Mouse (Mus musculus): ENCODE results near the gene Mb. TPM values are rescaled to one million over a fixed set of nuclear protein-coding genes. Genes with fewer than 3 reads are reported as not detected.

The Mb gene
- polyA plus RNA-seq, 1 experiment from 2014 or later, result 2.2 TPM

GRCm38 (mm10) chr15:77072556-77073163 is 22.2 kb upstream of the Mb start:
- Histone ChIP-seq H3K9me3 (ENCODE audit: control insufficient read depth, low read length) (no peaks in the 10 kb centered on the region), H3K36me3 (ENCODE audit: control insufficient read depth, insufficient read depth, low read length) (peaks cover 3% of the 10 kb centered on the region; the same call in 1 of the 2 replicates), H3K4me3 (ENCODE audit: low read depth, low read length) (no peak overlapping the region), H3K27ac (replicated peaks; ENCODE audit: low read depth, low read length) (no peak overlapping the region), H3K27me3 (ENCODE audit: control insufficient read depth, insufficient read depth, low read length) (no peaks in the 10 kb centered on the region), H3K4me2 (ENCODE audit: low read depth, severe bottlenecking) (no peak overlapping the region), H3K4me1 (ENCODE audit: control insufficient read depth, insufficient read depth, low read length) (0 out of 2 replicates have a peak, but pooled peaks cover 5% of the 10 kb centered on the region), H3K9ac (ENCODE audit: low read length) (no peak overlapping the region)
- 89% methylated on average over 4 of the region's 4 CpGs for WGBS
- ATAC-seq (ENCODE audit: insufficient number of reproducible peaks, low FRiP score, low TSS enrichment, low read depth) (no peak), DNase-seq (ENCODE audit: low spot score) (no peak)

DNA sequence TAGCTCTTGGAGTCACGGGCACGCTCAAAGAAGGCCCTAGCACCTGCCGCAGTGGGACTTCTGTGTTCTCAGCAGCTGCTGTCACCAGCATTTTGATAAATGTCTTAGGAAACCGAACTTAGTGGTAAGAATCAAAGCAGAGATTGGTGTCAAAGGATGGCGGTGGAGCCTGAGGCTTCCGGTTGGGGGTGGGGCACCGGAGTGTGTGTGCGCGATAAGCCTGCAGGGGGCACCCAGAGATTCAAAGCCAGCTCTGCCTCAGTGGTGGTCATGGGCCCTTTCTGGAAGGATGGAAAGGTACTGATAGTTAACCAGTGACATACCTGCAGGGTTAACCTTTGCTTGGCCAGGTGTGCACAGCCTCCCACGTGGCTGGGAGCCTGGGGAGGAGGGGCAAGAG is 21.0 kb upstream of the Mb start:
- Histone ChIP-seq H3K27me3 (ENCODE audit: control insufficient read depth, insufficient read depth, low read length) (no peaks in the 10 kb centered on the region), H3K9me3 (ENCODE audit: control insufficient read depth, low read length) (no peaks in the 10 kb centered on the region), H3K9ac (ENCODE audit: low read length) (no peak overlapping the region), H3K4me2 (ENCODE audit: low read depth, severe bottlenecking) (peak overlapping the region; percentile 16), H3K4me3 (ENCODE audit: low read depth, low read length) (no peak overlapping the region), H3K4me1 (ENCODE audit: control insufficient read depth, insufficient read depth, low read length) (0 out of 2 replicates have a peak, but pooled peaks cover 5% of the 10 kb centered on the region), H3K36me3 (ENCODE audit: control insufficient read depth, insufficient read depth, low read length) (no peaks in the 10 kb centered on the region), H3K27ac (replicated peaks; ENCODE audit: low read depth, low read length) (no peak overlapping the region)
- WGBS, result 19% methylated on average over 10 of the region's 10 CpGs
- ATAC-seq (ENCODE audit: insufficient number of reproducible peaks, low FRiP score, low TSS enrichment, low read depth) (peak; percentile 54; the same call in 1 of the 2 replicates), DNase-seq (ENCODE audit: low spot score) (peak; percentile 51)

- Histone ChIP-seq H3K4me1 (ENCODE audit: control insufficient read depth, insufficient read depth, low read length) (0 out of 2 replicates have a peak, but pooled peaks cover 5% of the 10 kb centered on the region), H3K9ac (ENCODE audit: low read length) (no peak overlapping the region), H3K36me3 (ENCODE audit: control insufficient read depth, insufficient read depth, low read length) (no peaks in the 10 kb centered on the region), H3K27me3 (ENCODE audit: control insufficient read depth, insufficient read depth, low read length) (no peaks in the 10 kb centered on the region), H3K9me3 (ENCODE audit: control insufficient read depth, low read length) (no peaks in the 10 kb centered on the region), H3K4me2 (ENCODE audit: low read depth, severe bottlenecking) (no peak overlapping the region), H3K4me3 (ENCODE audit: low read depth, low read length) (no peak overlapping the region), H3K27ac (replicated peaks; ENCODE audit: low read depth, low read length) (no peak overlapping the region)
- ATAC-seq (ENCODE audit: insufficient number of reproducible peaks, low FRiP score, low TSS enrichment, low read depth) (no peak), DNase-seq (ENCODE audit: low spot score) (no peak)
- WGBS, result 87% methylated on average over 11 of the region's 11 CpGs
Measured at GRCm38 (mm10) chr15:77070745-77071268, 20.3 kb upstream of the Mb start.

DNA sequence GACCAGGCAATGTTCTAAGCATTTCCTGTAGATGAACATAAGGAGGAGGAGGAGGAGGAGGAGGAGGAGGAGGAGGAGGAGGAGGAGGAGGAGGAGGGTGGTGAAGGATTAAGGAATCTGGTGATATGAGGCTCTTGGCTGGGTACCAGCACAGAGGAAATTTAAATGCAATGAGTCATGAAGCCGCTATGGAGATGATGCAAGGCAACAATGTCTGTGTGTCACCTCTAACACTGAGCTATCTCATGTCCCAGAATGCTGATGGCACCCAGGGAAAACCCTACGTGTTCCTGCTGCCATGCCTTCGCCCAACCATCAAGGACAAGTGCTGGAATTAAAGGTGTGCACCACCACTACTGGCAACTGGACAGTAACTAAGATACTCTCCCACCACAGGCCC is 18.5 kb upstream of the Mb start:
- Histone ChIP-seq H3K36me3 (ENCODE audit: control insufficient read depth, insufficient read depth, low read length) (no peaks in the 10 kb centered on the region), H3K27me3 (ENCODE audit: control insufficient read depth, insufficient read depth, low read length) (no peaks in the 10 kb centered on the region), H3K4me3 (ENCODE audit: low read depth, low read length) (no peak overlapping the region), H3K4me1 (ENCODE audit: control insufficient read depth, insufficient read depth, low read length) (0 out of 2 replicates have a peak, but pooled peaks cover 5% of the 10 kb centered on the region), H3K4me2 (ENCODE audit: low read depth, severe bottlenecking) (no peak overlapping the region), H3K9ac (ENCODE audit: low read length) (no peak overlapping the region), H3K27ac (replicated peaks; ENCODE audit: low read depth, low read length) (no peak overlapping the region), H3K9me3 (ENCODE audit: control insufficient read depth, low read length) (no peaks in the 10 kb centered on the region)
- DNase-seq (ENCODE audit: low spot score), result no peak
- no peak for ATAC-seq (ENCODE audit: insufficient number of reproducible peaks, low FRiP score, low TSS enrichment, low read depth)
- 85% methylated on average over 3 of the region's 3 CpGs for WGBS

- H3K27ac ChIP-seq (replicated peaks; ENCODE audit: low read depth, low read length), result no peak overlapping the region
- no peak overlapping the region for H3K9ac ChIP-seq (ENCODE audit: low read length)
- no peak overlapping the region for H3K4me3 ChIP-seq (ENCODE audit: low read depth, low read length)
- no peaks in the 10 kb centered on the region for H3K36me3 ChIP-seq (ENCODE audit: control insufficient read depth, insufficient read depth, low read length)
- DNase-seq (ENCODE audit: low spot score), result no peak
- 0 out of 2 replicates have a peak, but pooled peaks cover 5% of the 10 kb centered on the region for H3K4me1 ChIP-seq (ENCODE audit: control insufficient read depth, insufficient read depth, low read length)
- no peak for ATAC-seq (ENCODE audit: insufficient number of reproducible peaks, low FRiP score, low TSS enrichment, low read depth)
- 71% methylated on average over 3 of the region's 3 CpGs for WGBS
- H3K9me3 ChIP-seq (ENCODE audit: control insufficient read depth, low read length), result no peaks in the 10 kb centered on the region
- no peak overlapping the region for H3K4me2 ChIP-seq (ENCODE audit: low read depth, severe bottlenecking)
- no peaks in the 10 kb centered on the region for H3K27me3 ChIP-seq (ENCODE audit: control insufficient read depth, insufficient read depth, low read length)
Measured at GRCm38 (mm10) chr15:77068439-77068861, 18.0 kb upstream of the Mb start.

DNA sequence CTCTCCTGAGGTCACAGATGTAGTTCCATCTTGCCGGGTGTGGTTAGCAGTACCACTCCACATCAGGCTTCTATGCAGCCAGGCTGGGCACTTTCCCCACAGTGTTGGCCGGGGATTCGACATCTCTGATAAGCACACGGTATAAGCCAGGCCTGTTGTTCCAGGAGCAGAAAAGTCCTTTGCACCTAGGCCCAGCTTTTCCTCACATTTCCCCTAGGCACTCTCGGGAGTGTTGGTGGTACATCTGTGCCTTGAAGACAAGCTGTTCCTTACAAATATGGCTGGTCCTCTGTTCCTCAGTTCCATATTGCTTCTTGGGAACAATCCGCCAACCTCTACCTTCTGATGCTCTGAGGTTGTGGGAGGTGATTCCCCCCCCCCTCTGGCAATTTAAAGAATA is 15.8 kb upstream of the Mb start:
- 87% methylated on average over 6 of the region's 6 CpGs for WGBS
- H3K4me2 ChIP-seq (ENCODE audit: low read depth, severe bottlenecking), result no peak overlapping the region
- no peak for ATAC-seq (ENCODE audit: insufficient number of reproducible peaks, low FRiP score, low TSS enrichment, low read depth)
- H3K27ac ChIP-seq (replicated peaks; ENCODE audit: low read depth, low read length), result no peak overlapping the region
- no peak for DNase-seq (ENCODE audit: low spot score)
- no peaks in the 10 kb centered on the region for H3K27me3 ChIP-seq (ENCODE audit: control insufficient read depth, insufficient read depth, low read length)
- no peaks in the 10 kb centered on the region for H3K36me3 ChIP-seq (ENCODE audit: control insufficient read depth, insufficient read depth, low read length)
- H3K4me1 ChIP-seq (ENCODE audit: control insufficient read depth, insufficient read depth, low read length), result no peaks in the 10 kb centered on the region
- no peak overlapping the region for H3K9ac ChIP-seq (ENCODE audit: low read length)
- H3K9me3 ChIP-seq (ENCODE audit: control insufficient read depth, low read length), result no peaks in the 10 kb centered on the region
- H3K4me3 ChIP-seq (ENCODE audit: low read depth, low read length), result no peak overlapping the region

DNA sequence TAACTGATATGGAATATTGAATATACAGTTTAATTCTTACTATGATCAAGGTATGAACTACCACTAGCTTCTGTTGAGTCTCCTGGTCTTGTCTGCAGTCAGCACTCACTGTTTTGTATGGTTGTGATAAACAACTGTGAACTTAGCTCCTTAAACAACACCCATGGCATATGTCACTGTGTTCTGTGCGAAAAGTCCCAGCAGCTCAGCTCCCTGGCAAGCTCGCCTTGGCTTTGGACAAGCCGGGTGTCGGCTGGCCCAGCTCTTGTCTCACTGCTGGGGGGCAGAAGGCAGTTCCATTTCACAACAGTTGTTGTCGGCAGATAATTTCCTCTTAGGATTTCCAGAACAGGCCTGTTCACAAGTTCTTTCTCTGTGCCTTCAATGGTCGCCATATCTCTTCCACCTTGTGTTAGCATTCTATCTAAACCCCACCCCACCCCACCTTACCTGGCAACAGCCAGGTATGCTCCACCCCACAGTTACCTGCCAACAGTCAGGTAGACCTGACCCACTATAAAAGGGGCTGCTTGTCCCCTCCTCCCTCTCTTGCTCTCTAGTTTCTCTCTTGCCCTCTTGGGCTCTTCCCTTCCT is 14.9 kb upstream of the Mb start:
- WGBS, result 87% methylated on average over 6 of the region's 6 CpGs

GRCm38 (mm10) chr15:77062746-77063145 is 12.3 kb upstream of the Mb start:
- H3K27me3 ChIP-seq (ENCODE audit: control insufficient read depth, insufficient read depth, low read length), result no peaks in the 10 kb centered on the region
- no peak overlapping the region for H3K9ac ChIP-seq (ENCODE audit: low read length)
- no peaks in the 10 kb centered on the region; the same call in 1 of the 2 replicates for H3K9me3 ChIP-seq (ENCODE audit: control insufficient read depth, low read length)
- no peak overlapping the region for H3K4me2 ChIP-seq (ENCODE audit: low read depth, severe bottlenecking)
- ATAC-seq (ENCODE audit: insufficient number of reproducible peaks, low FRiP score, low TSS enrichment, low read depth) (no peak), DNase-seq (ENCODE audit: low spot score) (no peak)
- H3K4me1 ChIP-seq (ENCODE audit: control insufficient read depth, insufficient read depth, low read length), result no peaks in the 10 kb centered on the region
- H3K4me3 ChIP-seq (ENCODE audit: low read depth, low read length), result no peak overlapping the region
- no peak overlapping the region for H3K27ac ChIP-seq (replicated peaks; ENCODE audit: low read depth, low read length)
- H3K36me3 ChIP-seq (ENCODE audit: control insufficient read depth, insufficient read depth, low read length), result no peaks in the 10 kb centered on the region

More for the DNA sequence above, 14.9 kb upstream of the Mb start:
- ATAC-seq (ENCODE audit: insufficient number of reproducible peaks, low FRiP score, low TSS enrichment, low read depth) (no peak), DNase-seq (ENCODE audit: low spot score) (no peak)
- no peak overlapping the region for H3K4me3 ChIP-seq (ENCODE audit: low read depth, low read length)
- no peaks in the 10 kb centered on the region for H3K27me3 ChIP-seq (ENCODE audit: control insufficient read depth, insufficient read depth, low read length)
- no peaks in the 10 kb centered on the region for H3K4me1 ChIP-seq (ENCODE audit: control insufficient read depth, insufficient read depth, low read length)
- no peaks in the 10 kb centered on the region for H3K36me3 ChIP-seq (ENCODE audit: control insufficient read depth, insufficient read depth, low read length)
- no peaks in the 10 kb centered on the region for H3K9me3 ChIP-seq (ENCODE audit: control insufficient read depth, low read length)
- no peak overlapping the region for H3K27ac ChIP-seq (replicated peaks; ENCODE audit: low read depth, low read length)
- H3K4me2 ChIP-seq (ENCODE audit: low read depth, severe bottlenecking), result no peak overlapping the region
- no peak overlapping the region for H3K9ac ChIP-seq (ENCODE audit: low read length)

Data from limb, embryonic 11.5 days (tissue).